14 mouse cellular contexts compared by ENCODE assay signal in genomic region chr17:47642992-47643391, GRCm38 (mm10). TPM values are rescaled to one million over a fixed set of nuclear protein-coding genes. Genes with fewer than 3 reads are reported as not detected.
DNase-seq lines count a peak whose midpoint lies in the region; ATAC-seq and TF ChIP-seq lines count a peak whose summit lies in the region.
"Had no signal": no experiment of that assay in that cellular context is flagged by ENCODE, and none has a peak within 500 bp of the region (broad histone marks: within the 10 kb centered on the region; RNA-seq: fewer than 3 reads in every experiment).

No protein-coding gene starts in this region.

- 69% methylated on average over 2 of the region's 2 CpGs for WGBS in stomach, postnatal 0 days

- DNase-seq in CD4-positive, CD25-positive, alpha-beta regulatory T cell, adult 2 months (ENCODE audit: low read depth, low spot score): peak; percentile 23
- peak; percentile 14 to 27 for DNase-seq in kidney, postnatal 36 days
- no peak for DNase-seq in kidney, postnatal 10 days
- peak; percentile 32 for DNase-seq in thymus, postnatal 0 days (ENCODE audit: low spot score)
- no peak for DNase-seq in thymus, postnatal 36 days
- no peak for DNase-seq in stomach, postnatal 0 days (ENCODE audit: low spot score)
- no peak for DNase-seq in spleen, adult 12 weeks (ENCODE audit: low spot score)
- DNase-seq: cerebellum, adult 9-11 months; embryo, embryonic 11 days; heart, postnatal 10 days; layer of hippocampus, postnatal 36 days; thymus, adult 18-20 months had no signal

- TF ChIP-seq CTCF in stomach, postnatal 0 days (IDR thresholded peaks at IDR 0.05; ENCODE audit: low read depth): peak; percentile 36

- ATAC-seq in CD4-positive, CD25-positive, alpha-beta regulatory T cell, adult 4 months: no peak
- no peak for ATAC-seq in stomach, postnatal 0 days (ENCODE audit: low FRiP score, low TSS enrichment)
- ATAC-seq: hindbrain, embryonic 16.5 days had no signal

- H3K27ac ChIP-seq in stomach, postnatal 0 days (replicated peaks): no peak overlapping the region

- H3K9me3 ChIP-seq in stomach, postnatal 0 days (ENCODE audit: control insufficient read depth, low read length): no peaks in the 10 kb centered on the region

- no peak overlapping the region for H3K4me3 ChIP-seq in stomach, postnatal 0 days (ENCODE audit: low read depth, low read length)

- no peak overlapping the region for H3K9ac ChIP-seq in stomach, postnatal 0 days (ENCODE audit: low read length)

- H3K4me2 ChIP-seq in stomach, postnatal 0 days (replicated peaks; ENCODE audit: low read depth): no peak overlapping the region

- H3K27me3 ChIP-seq in stomach, postnatal 0 days (ENCODE audit: control insufficient read depth, insufficient read depth, low read length): no peaks in the 10 kb centered on the region

- no peaks in the 10 kb centered on the region for H3K4me1 ChIP-seq in stomach, postnatal 0 days (replicated peaks; ENCODE audit: control insufficient read depth, insufficient read depth)

- no peak for TF ChIP-seq EP300 in stomach, postnatal 0 days (optimal IDR thresholded peaks at IDR 0.05)

- no peaks in the 10 kb centered on the region for H3K36me3 ChIP-seq in stomach, postnatal 0 days (ENCODE audit: control insufficient read depth, insufficient read depth, low read length)

RNA-seq across cellular contexts. Expression of gene Usp49, which starts 12.5 kb away (rescaled TPM):
- under 1 TPM; 0.43 to 0.78 TPM for polyA plus RNA-seq in CD4-positive, CD25-positive, alpha-beta regulatory T cell, adult 4 months (2017; shearing (Covaris generic))
- 3.9 and 4.6 TPM in 2 replicates for polyA plus RNA-seq in thymus, postnatal 0 days (2015; fragmentation: Nextera tagmentation; extraction: Ambion mirVana)
- 1.9 and 2.1 TPM in 2 replicates for polyA plus RNA-seq in stomach, postnatal 0 days (2015; fragmentation: Nextera tagmentation; extraction: Ambion mirVana)

RNA-seq across cellular contexts. Expression of gene Gm20517, which starts 31.6 kb away (rescaled TPM):
- polyA plus RNA-seq in CD4-positive, CD25-positive, alpha-beta regulatory T cell, adult 4 months (2017; shearing (Covaris generic)): under 1 TPM in 1 of 2 experiments, not detected in 1; 0.73 TPM
- polyA plus RNA-seq in thymus, postnatal 0 days (2015; fragmentation: Nextera tagmentation; extraction: Ambion mirVana): 1.8 TPM in 2 replicates
- polyA plus RNA-seq in stomach, postnatal 0 days (2015; fragmentation: Nextera tagmentation; extraction: Ambion mirVana): 1.1 and 1.5 TPM in 2 replicates

RNA-seq across cellular contexts. Expression of gene Med20, which starts 31.6 kb away (rescaled TPM):
- polyA plus RNA-seq in CD4-positive, CD25-positive, alpha-beta regulatory T cell, adult 4 months (2017; shearing (Covaris generic)): 10 to 100 TPM; 36.0 to 37.0 TPM
- 46.9 and 50.1 TPM in 2 replicates for polyA plus RNA-seq in thymus, postnatal 0 days (2015; fragmentation: Nextera tagmentation; extraction: Ambion mirVana)
- polyA plus RNA-seq in stomach, postnatal 0 days (2015; fragmentation: Nextera tagmentation; extraction: Ambion mirVana): 23.8 and 25.1 TPM in 2 replicates

RNA-seq across cellular contexts. Expression of gene Bysl, which starts 31.7 kb away (rescaled TPM):
- 10 to 100 TPM; 10.6 to 14.2 TPM for polyA plus RNA-seq in CD4-positive, CD25-positive, alpha-beta regulatory T cell, adult 4 months (2017; shearing (Covaris generic))
- 21.3 and 22.4 TPM in 2 replicates for polyA plus RNA-seq in thymus, postnatal 0 days (2015; fragmentation: Nextera tagmentation; extraction: Ambion mirVana)
- polyA plus RNA-seq in stomach, postnatal 0 days (2015; fragmentation: Nextera tagmentation; extraction: Ambion mirVana): 13.4 and 13.6 TPM in 2 replicates

RNA-seq across cellular contexts. Expression of gene Tomm6, which starts 45.2 kb away (rescaled TPM):
- polyA plus RNA-seq in CD4-positive, CD25-positive, alpha-beta regulatory T cell, adult 4 months (2017; shearing (Covaris generic)): 100 to 1,000 TPM; 264 to 319 TPM
- polyA plus RNA-seq in thymus, postnatal 0 days (2015; fragmentation: Nextera tagmentation; extraction: Ambion mirVana): 431 and 452 TPM in 2 replicates
- polyA plus RNA-seq in stomach, postnatal 0 days (2015; fragmentation: Nextera tagmentation; extraction: Ambion mirVana): 353 and 386 TPM in 2 replicates

Comparison
In these comparisons a context has a peak if more than half of its experiments do, and no peak if none do; other contexts are left out.
1. DNase-seq: peak in CD4-positive, CD25-positive, alpha-beta regulatory T cell, adult 2 months (single experiment), kidney, postnatal 36 days (2 of 2) and thymus, postnatal 0 days (single experiment); none in kidney, postnatal 10 days (single experiment), thymus, postnatal 36 days (0 of 2), stomach, postnatal 0 days (single experiment) and spleen, adult 12 weeks (single experiment).